Mouse (Mus musculus): ENCODE measurements around the gene Zmynd8. TPM values are rescaled to one million over a fixed set of nuclear protein-coding genes. Genes with fewer than 3 reads are reported as not detected.
A peak's percentile ranks its signal among the peaks of the same experiment; 100 is the strongest.

The Zmynd8 gene
- polyA plus RNA-seq, 1 experiment = 30.3 TPM

DNA sequence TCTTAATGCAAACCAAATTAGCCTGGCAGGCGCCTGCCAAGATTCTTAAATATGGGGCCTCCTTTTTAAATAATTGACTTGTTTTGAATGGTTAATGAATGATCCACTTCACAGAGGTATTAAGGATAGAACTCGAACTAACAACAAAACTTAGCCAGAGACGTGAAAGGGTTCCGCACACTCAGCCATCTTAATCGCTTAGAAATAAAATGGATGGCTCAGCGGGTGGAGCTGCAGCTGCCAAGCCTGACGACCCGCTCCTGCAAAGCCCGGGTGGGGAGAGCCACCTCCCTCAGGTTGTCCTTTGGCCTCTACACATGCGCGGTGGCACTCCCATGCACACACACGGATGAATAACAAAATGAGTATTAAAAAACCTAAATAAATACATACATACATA is 70.0 kb downstream of the Zmynd8 start:
- Histone ChIP-seq H3K4me1 (replicated peaks; ENCODE audit: control insufficient read depth, insufficient read depth, low read length) (no peaks in the 10 kb centered on the region), H3K27me3 (ENCODE audit: control insufficient read depth, insufficient read depth, low read length) (no peaks in the 10 kb centered on the region), H3K36me3 (ENCODE audit: control insufficient read depth, insufficient read depth, low read length) (peaks cover 50% of the 10 kb centered on the region), H3K27ac (ENCODE audit: control insufficient read depth, insufficient read depth, low read length) (no peak overlapping the region), H3K4me3 (ENCODE audit: control insufficient read depth, insufficient read depth, low read length) (no peak overlapping the region)
- WGBS = 97% methylated on average over 12 of the region's 12 CpGs
- DNase-seq = no peak
- TF ChIP-seq POLR2A (IDR thresholded peaks at IDR 0.05; ENCODE audit: control insufficient read depth, extremely low read depth, insufficient read depth, low read length, poor library complexity) = no peak
- TF ChIP-seq CTCF (IDR thresholded peaks at IDR 0.05; ENCODE audit: borderline replicate concordance, control insufficient read depth, extremely low read depth, insufficient read depth, low read length, poor library complexity) = no peak

DNA sequence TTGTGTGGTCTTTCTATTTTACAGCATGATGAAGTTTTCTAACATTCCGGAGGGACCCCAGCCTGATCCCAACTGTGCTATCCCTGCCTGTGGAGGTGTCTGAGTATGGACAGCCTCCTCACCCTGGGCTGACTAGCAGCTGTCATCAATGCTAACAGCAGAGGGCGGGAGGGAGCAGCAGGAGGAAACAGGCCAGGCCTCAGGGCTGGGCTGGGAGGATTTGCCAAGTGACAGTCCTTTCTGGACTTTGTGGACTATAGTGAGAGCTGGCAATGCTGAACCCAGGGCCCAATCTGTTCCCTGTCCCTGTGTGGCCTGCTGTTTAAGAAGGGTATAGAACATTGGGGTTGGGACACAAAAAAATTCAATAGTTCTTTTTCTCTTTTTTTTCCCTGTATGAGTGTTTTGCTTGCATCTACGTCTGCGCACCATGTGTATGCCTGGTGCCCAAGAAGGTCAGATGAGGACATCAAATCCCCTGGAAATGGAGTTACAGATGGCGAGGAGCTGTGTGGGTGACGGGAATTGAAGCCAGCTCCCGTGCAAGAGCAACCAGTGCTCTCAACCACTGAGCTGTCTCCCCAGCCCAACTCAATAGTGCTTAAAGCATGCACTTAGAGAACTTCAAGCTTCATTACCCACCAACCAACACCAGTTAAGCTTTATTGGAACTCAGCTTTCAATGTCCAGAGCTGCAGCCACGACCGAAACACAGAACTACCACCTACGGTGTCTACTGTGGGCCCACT is 72.7 kb downstream of the Zmynd8 start:
- WGBS = 93% methylated on average over 10 of the region's 10 CpGs
- peak; percentile 62; the same call in 1 of the 2 replicates for TF ChIP-seq CTCF (IDR thresholded peaks at IDR 0.05; ENCODE audit: borderline replicate concordance, control insufficient read depth, extremely low read depth, insufficient read depth, low read length, poor library complexity)
- TF ChIP-seq POLR2A (IDR thresholded peaks at IDR 0.05; ENCODE audit: control insufficient read depth, extremely low read depth, insufficient read depth, low read length, poor library complexity) = no peak
- DNase-seq = peak; percentile 63

DNA sequence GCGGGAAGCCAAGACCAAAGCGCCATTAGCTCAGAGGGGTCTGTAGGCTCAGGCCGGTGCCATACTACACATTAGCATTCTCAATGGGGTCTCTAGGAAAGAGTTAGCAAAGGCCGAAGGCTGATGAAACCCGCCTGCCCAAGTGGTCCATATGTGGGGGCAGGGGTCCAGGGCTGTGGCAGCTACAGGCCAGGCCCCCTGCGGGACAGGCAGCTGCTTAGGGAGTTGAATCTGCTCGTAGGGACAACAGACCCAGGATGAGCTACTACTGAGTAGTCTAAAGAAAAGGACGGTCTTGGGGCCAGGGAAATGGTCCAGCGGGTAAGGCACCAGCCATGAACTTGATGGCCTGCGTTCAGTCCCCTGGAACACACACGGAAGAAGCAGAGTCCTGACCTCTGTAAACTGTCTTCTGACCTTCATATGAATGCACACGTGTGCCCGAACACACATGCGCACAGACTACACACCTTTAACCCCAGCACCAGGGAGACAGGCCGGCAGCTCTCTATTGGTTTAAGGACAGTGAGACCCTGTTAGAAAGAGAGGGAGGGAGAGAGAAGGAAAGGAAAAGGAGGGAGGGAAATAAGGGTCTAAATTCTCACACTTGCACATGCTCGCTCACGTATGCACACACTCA is 73.4 kb downstream of the Zmynd8 start:
- no peak for DNase-seq
- no peak overlapping the region for H3K27ac ChIP-seq (ENCODE audit: control insufficient read depth, insufficient read depth, low read length)
- H3K27me3 ChIP-seq (ENCODE audit: control insufficient read depth, insufficient read depth, low read length) = no peaks in the 10 kb centered on the region
- no peak overlapping the region for H3K4me3 ChIP-seq (ENCODE audit: control insufficient read depth, insufficient read depth, low read length)
- TF ChIP-seq CTCF (IDR thresholded peaks at IDR 0.05; ENCODE audit: borderline replicate concordance, control insufficient read depth, extremely low read depth, insufficient read depth, low read length, poor library complexity) (no peak), POLR2A (IDR thresholded peaks at IDR 0.05; ENCODE audit: control insufficient read depth, extremely low read depth, insufficient read depth, low read length, poor library complexity) (no peak)
- 97% methylated on average over 17 of the region's 17 CpGs for WGBS
- H3K36me3 ChIP-seq (ENCODE audit: control insufficient read depth, insufficient read depth, low read length) = peaks cover 31% of the 10 kb centered on the region
- no peaks in the 10 kb centered on the region for H3K4me1 ChIP-seq (replicated peaks; ENCODE audit: control insufficient read depth, insufficient read depth, low read length)

More for the DNA sequence above, 72.7 kb downstream of the Zmynd8 start:
- peaks cover 31% of the 10 kb centered on the region for H3K36me3 ChIP-seq (ENCODE audit: control insufficient read depth, insufficient read depth, low read length)
- no peaks in the 10 kb centered on the region for H3K4me1 ChIP-seq (replicated peaks; ENCODE audit: control insufficient read depth, insufficient read depth, low read length)
- H3K27ac ChIP-seq (ENCODE audit: control insufficient read depth, insufficient read depth, low read length) = no peak overlapping the region
- H3K27me3 ChIP-seq (ENCODE audit: control insufficient read depth, insufficient read depth, low read length) = no peaks in the 10 kb centered on the region
- H3K4me3 ChIP-seq (ENCODE audit: control insufficient read depth, insufficient read depth, low read length) = no peak overlapping the region

DNA sequence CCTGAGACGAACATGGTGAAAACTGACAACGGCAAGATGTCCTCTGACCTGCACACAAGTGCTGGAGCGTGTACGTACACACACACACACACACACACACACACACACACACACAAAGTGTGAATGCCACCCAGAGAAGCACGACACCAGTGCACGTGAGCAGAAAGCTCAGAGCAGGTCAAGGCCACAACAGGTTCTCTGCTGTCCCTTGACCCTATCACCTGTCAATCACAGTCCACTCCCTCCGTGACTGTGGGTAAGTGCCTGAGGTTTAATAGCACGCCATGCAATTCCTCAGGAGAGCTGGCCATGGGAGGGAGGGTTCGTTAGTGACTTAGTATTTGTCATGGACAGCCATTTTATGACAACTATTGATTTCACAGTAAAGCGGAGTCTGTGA is 74.0 kb downstream of the Zmynd8 start:
- peaks cover 30% of the 10 kb centered on the region for H3K36me3 ChIP-seq (ENCODE audit: control insufficient read depth, insufficient read depth, low read length)
- WGBS = 96% methylated on average over 10 of the region's 10 CpGs
- no peak for DNase-seq
- TF ChIP-seq POLR2A (IDR thresholded peaks at IDR 0.05; ENCODE audit: control insufficient read depth, extremely low read depth, insufficient read depth, low read length, poor library complexity) = no peak
- no peak for TF ChIP-seq CTCF (IDR thresholded peaks at IDR 0.05; ENCODE audit: borderline replicate concordance, control insufficient read depth, extremely low read depth, insufficient read depth, low read length, poor library complexity)
- H3K4me3 ChIP-seq (ENCODE audit: control insufficient read depth, insufficient read depth, low read length) = no peak overlapping the region
- no peak overlapping the region for H3K27ac ChIP-seq (ENCODE audit: control insufficient read depth, insufficient read depth, low read length)
- no peaks in the 10 kb centered on the region for H3K4me1 ChIP-seq (replicated peaks; ENCODE audit: control insufficient read depth, insufficient read depth, low read length)
- no peaks in the 10 kb centered on the region for H3K27me3 ChIP-seq (ENCODE audit: control insufficient read depth, insufficient read depth, low read length)

DNA sequence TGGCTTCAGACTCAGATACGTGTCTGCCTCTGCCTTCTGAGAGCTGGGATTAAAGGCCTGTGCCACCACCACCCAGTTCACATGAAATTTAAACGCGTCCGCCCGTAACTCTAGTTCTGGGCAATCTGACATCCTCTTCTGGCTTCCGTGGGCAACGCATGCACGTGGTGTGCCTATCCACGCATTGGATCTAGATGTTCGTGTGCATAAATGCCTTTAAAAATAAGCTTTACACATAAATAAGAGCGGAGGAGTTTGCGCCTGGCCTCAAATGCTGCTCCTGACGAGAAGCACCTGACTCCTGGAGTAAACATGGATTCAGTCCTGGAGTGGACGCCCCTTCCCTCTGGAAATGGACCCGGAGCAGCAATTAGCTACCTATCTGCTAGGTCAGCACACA is 76.3 kb downstream of the Zmynd8 start:
- Histone ChIP-seq H3K27ac (ENCODE audit: control insufficient read depth, insufficient read depth, low read length) (no peak overlapping the region), H3K4me1 (replicated peaks; ENCODE audit: control insufficient read depth, insufficient read depth, low read length) (no peaks in the 10 kb centered on the region), H3K27me3 (ENCODE audit: control insufficient read depth, insufficient read depth, low read length) (no peaks in the 10 kb centered on the region), H3K4me3 (ENCODE audit: control insufficient read depth, insufficient read depth, low read length) (no peak overlapping the region), H3K36me3 (ENCODE audit: control insufficient read depth, insufficient read depth, low read length) (peaks cover 16% of the 10 kb centered on the region)
- TF ChIP-seq CTCF (IDR thresholded peaks at IDR 0.05; ENCODE audit: borderline replicate concordance, control insufficient read depth, extremely low read depth, insufficient read depth, low read length, poor library complexity) (no peak), POLR2A (IDR thresholded peaks at IDR 0.05; ENCODE audit: control insufficient read depth, extremely low read depth, insufficient read depth, low read length, poor library complexity) (no peak)
- DNase-seq = no peak
- 96% methylated on average over 15 of the region's 15 CpGs for WGBS

DNA sequence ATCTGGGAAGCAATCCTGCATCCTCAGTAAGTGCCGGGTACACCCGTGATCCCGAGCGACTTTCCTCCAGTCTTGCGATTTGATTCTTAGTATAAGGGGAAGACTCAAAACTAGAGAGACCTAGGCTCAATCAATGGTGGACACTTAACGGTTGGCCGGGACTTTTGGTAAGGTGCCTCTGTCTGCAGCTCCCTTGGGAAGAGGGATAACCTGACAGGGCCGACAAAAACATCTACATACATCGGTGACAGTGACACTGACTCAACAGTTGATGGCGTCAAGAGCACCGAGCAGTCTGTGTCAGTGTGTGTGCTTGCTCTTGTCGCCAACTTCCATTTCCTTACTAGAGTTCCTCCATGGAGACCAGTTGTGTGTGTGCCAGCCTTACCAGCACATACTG is 77.1 kb downstream of the Zmynd8 start:
- H3K4me1 ChIP-seq (replicated peaks; ENCODE audit: control insufficient read depth, insufficient read depth, low read length) = no peaks in the 10 kb centered on the region
- no peak overlapping the region for H3K27ac ChIP-seq (ENCODE audit: control insufficient read depth, insufficient read depth, low read length)
- H3K36me3 ChIP-seq (ENCODE audit: control insufficient read depth, insufficient read depth, low read length) = peaks cover 9% of the 10 kb centered on the region
- no peaks in the 10 kb centered on the region for H3K27me3 ChIP-seq (ENCODE audit: control insufficient read depth, insufficient read depth, low read length)
- TF ChIP-seq POLR2A (IDR thresholded peaks at IDR 0.05; ENCODE audit: control insufficient read depth, extremely low read depth, insufficient read depth, low read length, poor library complexity) = no peak
- no peak for TF ChIP-seq CTCF (IDR thresholded peaks at IDR 0.05; ENCODE audit: borderline replicate concordance, control insufficient read depth, extremely low read depth, insufficient read depth, low read length, poor library complexity)
- DNase-seq = no peak
- 97% methylated on average over 12 of the region's 12 CpGs for WGBS
- no peak overlapping the region for H3K4me3 ChIP-seq (ENCODE audit: control insufficient read depth, insufficient read depth, low read length)

All from thymus, adult 2 months (tissue).